In the genomic region with DNA sequence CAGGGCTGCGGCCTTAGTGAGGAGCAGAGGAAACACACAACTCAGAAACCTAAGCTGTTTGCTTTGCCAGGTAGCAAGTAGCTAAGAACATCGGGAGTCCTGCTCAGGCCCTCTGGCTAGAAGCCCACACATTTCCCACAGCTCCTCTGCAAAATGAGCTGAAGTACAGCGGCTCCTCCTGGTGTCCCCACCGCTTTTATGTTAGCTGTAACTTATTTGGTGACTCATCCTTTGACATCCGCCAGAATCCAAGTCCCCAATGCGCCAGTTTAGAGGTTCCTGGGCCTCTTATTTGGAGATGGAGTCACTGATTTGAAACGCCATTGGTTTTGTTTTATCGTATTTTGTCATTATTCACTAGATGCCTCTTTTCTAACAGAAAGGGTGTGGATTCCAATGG, we compare ENCODE assay signal across 26 mouse cellular contexts. TPM values are rescaled to one million over a fixed set of nuclear protein-coding genes. Genes with fewer than 3 reads are reported as not detected.
A peak's percentile ranks its signal among the peaks of the same experiment; 100 is the strongest.
DNase-seq lines count a peak whose midpoint lies in the region; ATAC-seq and TF ChIP-seq lines count a peak whose summit lies in the region.
"Had no signal": no experiment of that assay in that cellular context is flagged by ENCODE, and none has a peak within 500 bp of the region (broad histone marks: within the 10 kb centered on the region; RNA-seq: fewer than 3 reads in every experiment).

No protein-coding gene starts in this region.

- ATAC-seq in forebrain, postnatal 0 days, result no peak
- no peak for ATAC-seq in erythroid progenitor cell, adult 5-6 weeks (replicated peaks; ENCODE audit: low FRiP score, poor library complexity, severe bottlenecking)
- ATAC-seq: forebrain, embryonic 16.5 days; inflammation-experienced regulatory T-cells, adult 6 months had no signal

- H3K9me3 ChIP-seq in forebrain, postnatal 0 days (ENCODE audit: low read length), result no peaks in the 10 kb centered on the region
- H3K9me3 ChIP-seq: G1E; neural tube, embryonic 15.5 days had no signal

- 91% methylated on average over 8 of the region's 8 CpGs for WGBS in forebrain, postnatal 0 days

- no peaks in the 10 kb centered on the region for H3K4me1 ChIP-seq in forebrain, postnatal 0 days (ENCODE audit: insufficient read depth)
- H3K4me1 ChIP-seq: neural tube, embryonic 15.5 days had no signal

- no peak overlapping the region for H3K4me3 ChIP-seq in forebrain, postnatal 0 days (ENCODE audit: low read depth, low read length)
- H3K4me3 ChIP-seq: neural tube, embryonic 15.5 days had no signal

- no peak overlapping the region for H3K9ac ChIP-seq in forebrain, postnatal 0 days
- H3K9ac ChIP-seq: neural tube, embryonic 15.5 days had no signal

- no peak overlapping the region for H3K4me2 ChIP-seq in forebrain, postnatal 0 days (ENCODE audit: low read depth)
- H3K4me2 ChIP-seq: midbrain, embryonic 11.5 days; neural tube, embryonic 15.5 days had no signal

- no peak for TF ChIP-seq CTCF in forebrain, postnatal 0 days (IDR thresholded peaks at IDR 0.05; ENCODE audit: low read depth)

- H3K27ac ChIP-seq in forebrain, postnatal 0 days (ENCODE audit: low read depth, low read length), result no peak overlapping the region
- H3K27ac ChIP-seq: neural tube, embryonic 15.5 days had no signal

- peak; percentile 15 for DNase-seq in gastrocnemius, adult 18-20 months (ENCODE audit: low spot score)
- no peak for DNase-seq in gastrocnemius, postnatal 10 days
- peak; percentile 23 for DNase-seq in right cerebral cortex, adult 18-20 months
- DNase-seq in right cerebral cortex, postnatal 25 days, result no peak
- DNase-seq in MN1 (ENCODE audit: low spot score), result peak; percentile 75
- no peak for DNase-seq in forebrain, postnatal 0 days
- DNase-seq: cerebellum, adult 11-12 months; gastrocnemius, postnatal 36 days; kidney, adult 8-10 months; layer of hippocampus, postnatal 36 days; lung, adult 2 months; lung, postnatal 4 days; right cerebral cortex, postnatal 4 days; thymus, postnatal 25 days had no signal

- H3K36me3 ChIP-seq in forebrain, postnatal 0 days (ENCODE audit: insufficient read depth), result no peaks in the 10 kb centered on the region
- H3K36me3 ChIP-seq: G1E; neural tube, embryonic 15.5 days had no signal

- H3K27me3 ChIP-seq in forebrain, postnatal 0 days (ENCODE audit: insufficient read depth, low read length), result no peaks in the 10 kb centered on the region
- H3K27me3 ChIP-seq: neural tube, embryonic 15.5 days had no signal

RNA-seq across cellular contexts. Expression of a gene that starts 36.6 kb away (rescaled TPM):
- total RNA-seq in gastrocnemius, adult 18-20 months (2021), result not detected
- total RNA-seq in gastrocnemius, postnatal 10 days (2021), result not detected
- total RNA-seq in forebrain, postnatal 0 days (2014; rRNA removed), result 0.54 TPM in 1 of 2 replicates, not detected in the other
- 0.17 TPM in 1 of 2 replicates, not detected in the other for polyA plus RNA-seq in forebrain, postnatal 0 days (2015; fragmentation: Nextera tagmentation; extraction: Ambion mirVana)
- 3.4 TPM in 1 of 2 replicates, not detected in the other for total RNA-seq in erythroid progenitor cell, adult 5-6 weeks (2015; ENCODE audit: low replicate concordance)
- not detected in 2 replicates for total RNA-seq in erythroid progenitor cell, adult 5-6 weeks (2017; ENCODE audit: low replicate concordance)
- total RNA-seq: G1E; gastrocnemius, postnatal 36 days; layer of hippocampus, postnatal 36 days; left cerebral cortex, postnatal 36 days; liver, adult 2 months had no signal
- polyA plus RNA-seq: forebrain, embryonic 16.5 days; G1E; heart, embryonic 14.5 days; hindbrain, embryonic 11.5 days; midbrain, embryonic 11.5 days; neural tube, embryonic 15.5 days; testis, adult 2 months had no signal

RNA-seq across cellular contexts. Expression of a gene that starts 53.3 kb away (rescaled TPM):
- total RNA-seq in gastrocnemius, adult 18-20 months (2021), result not detected
- total RNA-seq in gastrocnemius, postnatal 10 days (2021), result not detected
- 0.23 and 0.86 TPM in 2 replicates for total RNA-seq in forebrain, postnatal 0 days (2014; rRNA removed)
- polyA plus RNA-seq in forebrain, postnatal 0 days (2015; fragmentation: Nextera tagmentation; extraction: Ambion mirVana), result not detected in 2 replicates
- not detected in 2 replicates for total RNA-seq in erythroid progenitor cell, adult 5-6 weeks (2015; ENCODE audit: low replicate concordance)
- total RNA-seq in erythroid progenitor cell, adult 5-6 weeks (2017; ENCODE audit: low replicate concordance), result not detected in 2 replicates
- total RNA-seq: G1E; gastrocnemius, postnatal 36 days; liver, adult 2 months had no signal
- polyA plus RNA-seq: embryonic facial prominence, embryonic 11.5 days; forebrain, embryonic 16.5 days; G1E; heart, embryonic 14.5 days; hindbrain, embryonic 11.5 days; inflammation-experienced regulatory T-cells, adult 6 months; liver, adult 2 months; lung, adult 2 months; midbrain, embryonic 11.5 days; neural tube, embryonic 15.5 days; testis, adult 2 months had no signal

Comparison
In these comparisons a context has a peak if more than half of its experiments do, and no peak if none do; other contexts are left out.
1. DNase-seq: peak in gastrocnemius, adult 18-20 months (single experiment), right cerebral cortex, adult 18-20 months (single experiment) and MN1 (single experiment); none in gastrocnemius, postnatal 10 days (single experiment), right cerebral cortex, postnatal 25 days (single experiment) and forebrain, postnatal 0 days (single experiment).